Comparison of ENCODE assay signal across 9 mouse cellular contexts in genomic region chr2:34965293-34965692, GRCm38 (mm10). TPM values are rescaled to one million over a fixed set of nuclear protein-coding genes. Genes with fewer than 3 reads are reported as not detected.
A peak's percentile ranks its signal among the peaks of the same experiment; 100 is the strongest.
DNase-seq lines count a peak whose midpoint lies in the region; ATAC-seq lines count a peak whose summit lies in the region.
"Had no signal": no experiment of that assay in that cellular context is flagged by ENCODE, and none has a peak within 500 bp of the region (broad histone marks: within the 10 kb centered on the region; RNA-seq: fewer than 3 reads in every experiment).

No protein-coding gene starts in this region.

- peak; percentile 28 for DNase-seq in neural tube, embryonic 10.5 days (ENCODE audit: extremely low spot score, low spot score)
- peak; percentile 55 for DNase-seq in liver, embryonic 11.5 days (ENCODE audit: low spot score)
- peak; percentile 54 to 60 for DNase-seq in spleen, postnatal 14 days (ENCODE audit: low spot score in 2 of 2)
- DNase-seq in layer of hippocampus, adult 8-10 months (ENCODE audit: low spot score in 2 of 2) = no peak
- DNase-seq in left cerebral cortex, adult 11 months (ENCODE audit: low spot score) = no peak

- H3K9me3 ChIP-seq in neural tube, embryonic 15.5 days (replicated peaks) = no peaks in the 10 kb centered on the region
- no peaks in the 10 kb centered on the region for H3K9me3 ChIP-seq in embryonic facial prominence, embryonic 13.5 days
- H3K9me3 ChIP-seq in liver, embryonic 11.5 days (ENCODE audit: control insufficient read depth, low read length) = no peaks in the 10 kb centered on the region
- H3K9me3 ChIP-seq in hindbrain, embryonic 13.5 days = no peaks in the 10 kb centered on the region
- H3K9me3 ChIP-seq: midbrain, embryonic 12.5 days had no signal

- no peak for ATAC-seq in neural tube, embryonic 15.5 days (ENCODE audit: low FRiP score)
- ATAC-seq in embryonic facial prominence, embryonic 13.5 days (ENCODE audit: insufficient number of reproducible peaks, insufficient read depth, low FRiP score, low TSS enrichment, low read depth) = no peak
- peak; percentile 56 for ATAC-seq in liver, embryonic 11.5 days (replicated peaks; ENCODE audit: low FRiP score)
- no peak for ATAC-seq in hindbrain, embryonic 13.5 days (ENCODE audit: low FRiP score)

- H3K4me2 ChIP-seq in neural tube, embryonic 15.5 days = no peak overlapping the region
- peak overlapping the region; percentile 9; the same call in 1 of the 2 replicates for H3K4me2 ChIP-seq in embryonic facial prominence, embryonic 13.5 days
- H3K4me2 ChIP-seq in liver, embryonic 11.5 days = peak overlapping the region; percentile 44
- no peak overlapping the region for H3K4me2 ChIP-seq in hindbrain, embryonic 13.5 days
- H3K4me2 ChIP-seq: midbrain, embryonic 12.5 days had no signal

- H3K4me3 ChIP-seq in neural tube, embryonic 15.5 days (replicated peaks) = no peak overlapping the region
- H3K4me3 ChIP-seq in embryonic facial prominence, embryonic 13.5 days = no peak overlapping the region
- H3K4me3 ChIP-seq in liver, embryonic 11.5 days (ENCODE audit: low read depth, low read length) = no peak overlapping the region
- H3K4me3 ChIP-seq in hindbrain, embryonic 13.5 days = no peak overlapping the region
- H3K4me3 ChIP-seq: midbrain, embryonic 12.5 days had no signal

- 0 out of 2 replicates have a peak, but pooled peaks cover 3% of the 10 kb centered on the region for H3K27me3 ChIP-seq in neural tube, embryonic 15.5 days (replicated peaks)
- H3K27me3 ChIP-seq in embryonic facial prominence, embryonic 13.5 days = peaks cover 6% of the 10 kb centered on the region
- H3K27me3 ChIP-seq in liver, embryonic 11.5 days (replicated peaks; ENCODE audit: control insufficient read depth, insufficient read depth, low read length) = peaks cover 5% of the 10 kb centered on the region; the same call in 1 of the 2 replicates
- H3K27me3 ChIP-seq in hindbrain, embryonic 13.5 days = peaks cover 7% of the 10 kb centered on the region

- no peaks in the 10 kb centered on the region for H3K36me3 ChIP-seq in neural tube, embryonic 15.5 days
- no peaks in the 10 kb centered on the region for H3K36me3 ChIP-seq in embryonic facial prominence, embryonic 13.5 days
- H3K36me3 ChIP-seq in liver, embryonic 11.5 days (ENCODE audit: control insufficient read depth, insufficient read depth, low read length) = no peaks in the 10 kb centered on the region
- H3K36me3 ChIP-seq in hindbrain, embryonic 13.5 days = no peaks in the 10 kb centered on the region
- H3K36me3 ChIP-seq: midbrain, embryonic 12.5 days had no signal

- H3K4me1 ChIP-seq in neural tube, embryonic 15.5 days = peaks cover 8% of the 10 kb centered on the region
- peaks cover 26% of the 10 kb centered on the region; the same call in 1 of the 2 replicates for H3K4me1 ChIP-seq in embryonic facial prominence, embryonic 13.5 days
- peaks cover 6% of the 10 kb centered on the region for H3K4me1 ChIP-seq in liver, embryonic 11.5 days (replicated peaks; ENCODE audit: control insufficient read depth, insufficient read depth, low read length)
- H3K4me1 ChIP-seq in hindbrain, embryonic 13.5 days (replicated peaks) = peaks cover 7% of the 10 kb centered on the region

- WGBS in neural tube, embryonic 15.5 days = 41% methylated on average over 9 of the region's 9 CpGs
- WGBS in embryonic facial prominence, embryonic 13.5 days = 24% methylated on average over 9 of the region's 9 CpGs
- 31% methylated on average over 9 of the region's 9 CpGs for WGBS in liver, embryonic 11.5 days
- WGBS in hindbrain, embryonic 13.5 days = 51% methylated on average over 9 of the region's 9 CpGs

- H3K27ac ChIP-seq in neural tube, embryonic 15.5 days (replicated peaks) = no peak overlapping the region
- H3K27ac ChIP-seq in embryonic facial prominence, embryonic 13.5 days = no peak overlapping the region
- no peak overlapping the region for H3K27ac ChIP-seq in liver, embryonic 11.5 days (ENCODE audit: low read depth, low read length)
- no peak overlapping the region for H3K27ac ChIP-seq in hindbrain, embryonic 13.5 days
- H3K27ac ChIP-seq: midbrain, embryonic 12.5 days had no signal

- H3K9ac ChIP-seq in neural tube, embryonic 15.5 days (replicated peaks) = no peak overlapping the region
- no peak overlapping the region for H3K9ac ChIP-seq in embryonic facial prominence, embryonic 13.5 days
- H3K9ac ChIP-seq in liver, embryonic 11.5 days (ENCODE audit: low read depth, low read length) = no peak overlapping the region
- H3K9ac ChIP-seq in hindbrain, embryonic 13.5 days = no peak overlapping the region
- H3K9ac ChIP-seq: midbrain, embryonic 12.5 days had no signal

RNA-seq across cellular contexts. Expression of gene Traf1, which starts 3.7 kb away (rescaled TPM):
- polyA plus RNA-seq in neural tube, embryonic 15.5 days (2015; fragmentation: Nextera tagmentation; extraction: Ambion mirVana) = 3.9 and 5.4 TPM in 2 replicates
- polyA plus RNA-seq in embryonic facial prominence, embryonic 13.5 days (2015; fragmentation: Nextera tagmentation; extraction: Ambion mirVana) = 2.4 and 4.3 TPM in 2 replicates
- 0.38 TPM in 2 replicates for polyA plus RNA-seq in liver, embryonic 11.5 days (2014; fragmentation: Nextera tagmentation; extraction: Ambion mirVana)
- total RNA-seq in layer of hippocampus, adult 8-10 months (2022) = 1 to 10 TPM; 3.5 to 6.1 (median 4.5) TPM
- 0.73 and 1.9 TPM in 2 replicates for polyA plus RNA-seq in hindbrain, embryonic 13.5 days (2015; fragmentation: Nextera tagmentation; extraction: Ambion mirVana)

RNA-seq across cellular contexts. Expression of gene Phf19, which starts 51.5 kb away (rescaled TPM):
- 2.2 and 3.5 TPM in 2 replicates for polyA plus RNA-seq in neural tube, embryonic 15.5 days (2015; fragmentation: Nextera tagmentation; extraction: Ambion mirVana)
- polyA plus RNA-seq in embryonic facial prominence, embryonic 13.5 days (2015; fragmentation: Nextera tagmentation; extraction: Ambion mirVana) = 3.5 and 5.2 TPM in 2 replicates
- polyA plus RNA-seq in liver, embryonic 11.5 days (2014; fragmentation: Nextera tagmentation; extraction: Ambion mirVana) = 4.5 and 5.2 TPM in 2 replicates
- total RNA-seq in layer of hippocampus, adult 8-10 months (2022) = 1 to 10 TPM; 1.1 to 2.1 (median 1.7) TPM
- 1.1 and 1.3 TPM in 2 replicates for polyA plus RNA-seq in hindbrain, embryonic 13.5 days (2015; fragmentation: Nextera tagmentation; extraction: Ambion mirVana)

Comparison
In these comparisons a context has a peak if more than half of its experiments do, and no peak if none do; other contexts are left out.
1. DNase-seq: peak in neural tube, embryonic 10.5 days (single experiment), liver, embryonic 11.5 days (single experiment) and spleen, postnatal 14 days (2 of 2); none in layer of hippocampus, adult 8-10 months (0 of 2) and left cerebral cortex, adult 11 months (single experiment).
2. H3K4me2 ChIP-seq: peak in embryonic facial prominence, embryonic 13.5 days (single experiment) and liver, embryonic 11.5 days (single experiment); none in neural tube, embryonic 15.5 days (single experiment) and hindbrain, embryonic 13.5 days (single experiment).